Comparison of ENCODE assay signal across 8 mouse cellular contexts in the genomic region with DNA sequence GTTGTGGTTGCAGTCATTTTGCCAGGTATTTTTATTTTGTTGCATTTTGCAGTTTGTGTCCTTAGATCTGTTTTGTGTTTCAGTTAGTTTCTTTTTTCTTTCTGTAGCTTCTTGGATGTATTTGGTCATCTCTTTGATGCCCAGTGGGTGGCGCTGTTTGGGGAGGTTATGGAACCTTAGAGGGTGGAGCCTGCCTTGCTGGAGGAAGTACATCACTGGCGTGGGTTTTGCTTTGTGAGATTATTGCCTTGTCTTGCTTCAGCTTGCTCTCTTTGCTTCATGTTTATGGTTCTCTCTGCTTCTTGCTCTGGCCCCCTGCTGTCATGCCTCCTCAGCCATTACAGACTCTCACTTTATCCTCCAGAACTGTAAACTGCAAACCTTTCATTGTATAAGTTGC. TPM values are rescaled to one million over a fixed set of nuclear protein-coding genes. Genes with fewer than 3 reads are reported as not detected.
A peak's percentile ranks its signal among the peaks of the same experiment; 100 is the strongest.
DNase-seq lines count a peak whose midpoint lies in the region; ATAC-seq and TF ChIP-seq lines count a peak whose summit lies in the region.
"Had no signal": no experiment of that assay in that cellular context is flagged by ENCODE, and none has a peak within 500 bp of the region (broad histone marks: within the 10 kb centered on the region; RNA-seq: fewer than 3 reads in every experiment).

No protein-coding gene starts in this region.

- H3K36me3 ChIP-seq in embryonic facial prominence, embryonic 14.5 days (ENCODE audit: control insufficient read depth, insufficient read depth, low read length): no peaks in the 10 kb centered on the region
- H3K36me3 ChIP-seq in liver, embryonic 14.5 days (replicated peaks; ENCODE audit: control insufficient read depth, insufficient read depth, low read depth): no peaks in the 10 kb centered on the region
- H3K36me3 ChIP-seq in midbrain, embryonic 11.5 days (ENCODE audit: control insufficient read depth, insufficient read depth, low read length): no peaks in the 10 kb centered on the region

- no peak overlapping the region for H3K9ac ChIP-seq in embryonic facial prominence, embryonic 14.5 days (ENCODE audit: low read depth, low read length)
- H3K9ac ChIP-seq in liver, embryonic 14.5 days (replicated peaks): no peak overlapping the region
- no peak overlapping the region for H3K9ac ChIP-seq in midbrain, embryonic 11.5 days (ENCODE audit: low read length)

- H3K27ac ChIP-seq in embryonic facial prominence, embryonic 14.5 days (replicated peaks; ENCODE audit: low read depth, low read length): no peak overlapping the region
- no peak overlapping the region for H3K27ac ChIP-seq in liver, embryonic 14.5 days
- H3K27ac ChIP-seq in midbrain, embryonic 11.5 days (ENCODE audit: low read depth, low read length): no peak overlapping the region
- H3K27ac ChIP-seq: macrophage had no signal

- H3K9me3 ChIP-seq in embryonic facial prominence, embryonic 14.5 days (ENCODE audit: control insufficient read depth, low read length): no peaks in the 10 kb centered on the region
- no peaks in the 10 kb centered on the region for H3K9me3 ChIP-seq in liver, embryonic 14.5 days (ENCODE audit: control insufficient read depth, low read length)
- no peaks in the 10 kb centered on the region for H3K9me3 ChIP-seq in midbrain, embryonic 11.5 days (ENCODE audit: control insufficient read depth, low read length)

- H3K4me3 ChIP-seq in embryonic facial prominence, embryonic 14.5 days (ENCODE audit: low read depth, low read length): no peak overlapping the region
- no peak overlapping the region for H3K4me3 ChIP-seq in liver, embryonic 14.5 days (ENCODE audit: insufficient read depth in 1 of 2, low read depth in 2 of 2, low read length in 2 of 2)
- H3K4me3 ChIP-seq in midbrain, embryonic 11.5 days (ENCODE audit: low read depth, low read length): no peak overlapping the region

- H3K4me1 ChIP-seq in embryonic facial prominence, embryonic 14.5 days (ENCODE audit: control insufficient read depth, insufficient read depth, low read length): no peaks in the 10 kb centered on the region
- no peaks in the 10 kb centered on the region for H3K4me1 ChIP-seq in liver, embryonic 14.5 days (replicated peaks; ENCODE audit: control insufficient read depth in 2 of 2, insufficient read depth in 2 of 2, low read length in 1 of 2)
- no peaks in the 10 kb centered on the region for H3K4me1 ChIP-seq in midbrain, embryonic 11.5 days (ENCODE audit: control insufficient read depth, insufficient read depth, low read length)

- ATAC-seq in embryonic facial prominence, embryonic 14.5 days (ENCODE audit: low read depth): no peak
- no peak for ATAC-seq in liver, embryonic 14.5 days (ENCODE audit: insufficient read depth)
- ATAC-seq in midbrain, embryonic 11.5 days (ENCODE audit: low FRiP score): no peak

- no peaks in the 10 kb centered on the region for H3K27me3 ChIP-seq in embryonic facial prominence, embryonic 14.5 days (replicated peaks; ENCODE audit: control insufficient read depth, insufficient read depth, low read length)
- no peaks in the 10 kb centered on the region for H3K27me3 ChIP-seq in liver, embryonic 14.5 days (ENCODE audit: control insufficient read depth, insufficient read depth, low read length)
- H3K27me3 ChIP-seq in midbrain, embryonic 11.5 days (ENCODE audit: control insufficient read depth, insufficient read depth, low read length): no peaks in the 10 kb centered on the region

- no peak overlapping the region for H3K4me2 ChIP-seq in embryonic facial prominence, embryonic 14.5 days (ENCODE audit: low read depth, low read length)
- no peak overlapping the region for H3K4me2 ChIP-seq in liver, embryonic 14.5 days (ENCODE audit: low read depth)
- H3K4me2 ChIP-seq in midbrain, embryonic 11.5 days: no peak overlapping the region

- TF ChIP-seq EP300 in liver, embryonic 14.5 days (IDR thresholded peaks at IDR 0.05; ENCODE audit: low read depth): no peak

- TF ChIP-seq CTCF in liver, embryonic 14.5 days (IDR thresholded peaks at IDR 0.05; ENCODE audit: low read depth): peak; percentile 59

- peak; percentile 23 for DNase-seq in ovary, postnatal 36 days (ENCODE audit: low spot score)
- DNase-seq in ovary, adult 18-20 months (ENCODE audit: low spot score): no peak
- DNase-seq in ZHBTc4 (ENCODE audit: low read depth, low spot score): peak; percentile 69
- DNase-seq in embryonic facial prominence, embryonic 14.5 days (ENCODE audit: low spot score): peak; percentile 27
- peak in 2 of 3 experiments; percentile 14 to 41 for DNase-seq in liver, embryonic 14.5 days (ENCODE audit: low read depth in 3 of 3, low spot score in 3 of 3)
- DNase-seq in spleen, adult 18-20 months: peak; percentile 44 to 75
- DNase-seq in midbrain, embryonic 11.5 days (ENCODE audit: low spot score, missing footprints): no peak

- 26% methylated on average over 2 of the region's 2 CpGs for WGBS in embryonic facial prominence, embryonic 14.5 days
- 10% methylated on average over 2 of the region's 2 CpGs for WGBS in liver, embryonic 14.5 days (ENCODE audit: insufficient replicate concordance)
- 38% methylated on average over 2 of the region's 2 CpGs for WGBS in midbrain, embryonic 11.5 days

RNA-seq across cellular contexts. Expression of a gene that starts 20.3 kb away (rescaled TPM):
- polyA plus RNA-seq in embryonic facial prominence, embryonic 14.5 days (2014; fragmentation: Nextera tagmentation; extraction: Ambion mirVana): 0.07 and 0.09 TPM in 2 replicates
- 0.01 TPM in 1 of 2 replicates, not detected in the other for polyA plus RNA-seq in liver, embryonic 14.5 days (2012; rRNA removed)
- not detected in 2 replicates for polyA plus RNA-seq in liver, embryonic 14.5 days (2014; fragmentation: Nextera tagmentation; extraction: Ambion mirVana)
- 0.08 TPM in 1 of 2 replicates, not detected in the other for polyA plus RNA-seq in midbrain, embryonic 11.5 days (2014; fragmentation: Nextera tagmentation; extraction: Ambion mirVana)
- polyA plus RNA-seq: macrophage had no signal

RNA-seq across cellular contexts. Expression of a gene that starts 34.8 kb away (rescaled TPM):
- 7.8 and 9.0 TPM in 2 replicates for polyA plus RNA-seq in embryonic facial prominence, embryonic 14.5 days (2014; fragmentation: Nextera tagmentation; extraction: Ambion mirVana)
- 4.4 and 4.7 TPM in 2 replicates for polyA plus RNA-seq in liver, embryonic 14.5 days (2012; rRNA removed)
- 2.8 and 3.5 TPM in 2 replicates for polyA plus RNA-seq in liver, embryonic 14.5 days (2014; fragmentation: Nextera tagmentation; extraction: Ambion mirVana)
- polyA plus RNA-seq in midbrain, embryonic 11.5 days (2014; fragmentation: Nextera tagmentation; extraction: Ambion mirVana): 3.7 and 4.0 TPM in 2 replicates

Comparison
In these comparisons a context has a peak if more than half of its experiments do, and no peak if none do; other contexts are left out.
1. DNase-seq: peak in ovary, postnatal 36 days (single experiment), ZHBTc4 (single experiment), embryonic facial prominence, embryonic 14.5 days (single experiment), liver, embryonic 14.5 days (2 of 3) and spleen, adult 18-20 months (2 of 2); none in ovary, adult 18-20 months (single experiment) and midbrain, embryonic 11.5 days (single experiment).